Mouse (Mus musculus): ENCODE results near the gene Abcg8. TPM values are rescaled to one million over a fixed set of nuclear protein-coding genes. Genes with fewer than 3 reads are reported as not detected.
A peak's percentile ranks its signal among the peaks of the same experiment; 100 is the strongest.

Gene Abcg8
- polyA plus RNA-seq (2015; fragmentation: Nextera tagmentation; extraction: Ambion mirVana) = 0.14 and 0.15 TPM in 2 replicates

DNA sequence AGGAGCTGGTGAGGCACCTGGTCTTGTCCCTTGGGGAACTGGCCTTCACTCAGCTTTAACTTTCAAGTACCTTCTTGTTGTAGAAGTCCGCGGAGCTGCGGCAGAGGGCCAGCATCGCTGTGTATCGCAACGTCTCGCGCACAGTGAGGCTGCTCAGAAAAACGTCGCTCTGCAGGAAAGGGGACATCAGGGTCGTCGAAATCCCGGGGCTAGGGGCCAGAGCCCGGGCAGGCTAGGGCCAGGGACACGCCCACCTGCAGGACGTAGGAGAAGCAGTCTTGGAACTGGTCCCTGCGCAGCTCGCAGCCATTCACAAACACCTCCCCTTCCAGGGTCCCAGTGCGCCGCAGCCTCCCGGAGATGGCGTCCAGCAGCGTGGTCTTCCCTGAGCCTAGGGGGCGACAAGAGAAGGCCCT lies at the start of gene Abcg8:
Gene Abcg8, plus strand, starts transcription at position 352 of the 416 bp plus-strand sequence.
- Histone ChIP-seq H3K4me3 (replicated peaks) (peak within 1 kb of the TSS; percentile 33), H3K4me1 (no peaks in the 10 kb centered on the region), H3K9me3 (no peaks in the 10 kb centered on the region), H3K4me2 (peak within 1 kb of the TSS; percentile 65), H3K27ac (no peak within 1 kb of the TSS), H3K9ac (no peak within 1 kb of the TSS), H3K36me3 (no peaks in the 10 kb centered on the region), H3K27me3 (replicated peaks) (no peaks in the 10 kb centered on the region)
- WGBS = under 1% methylated on average over 24 of the region's 24 CpGs
- no peak for ATAC-seq (ENCODE audit: insufficient read depth, low FRiP score, low read depth)

DNA sequence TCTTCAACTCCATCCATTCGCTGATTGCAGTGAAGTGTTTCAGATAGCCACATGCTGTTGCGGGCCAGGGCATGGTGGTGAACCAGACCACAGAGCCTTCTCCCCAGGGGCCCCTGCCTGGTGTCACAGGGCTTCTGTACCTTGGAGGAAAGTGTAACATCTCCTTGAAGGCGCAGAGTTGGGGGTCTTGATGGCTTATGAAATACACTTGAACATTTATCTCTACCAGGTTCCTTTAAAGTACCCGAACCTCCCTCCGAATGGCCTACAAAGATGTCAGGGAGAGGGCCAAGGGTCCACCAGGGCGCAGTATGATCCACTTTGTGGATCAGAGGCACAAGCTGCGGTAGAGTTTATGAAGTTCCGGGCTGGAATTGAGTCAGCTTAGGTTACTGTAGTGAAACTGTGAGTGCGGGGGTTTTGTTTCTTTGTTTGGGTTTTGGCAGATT lies 49.2 kb upstream of the Abcg8 start:
- peak overlapping the region; percentile 70 for H3K4me3 ChIP-seq (replicated peaks)
- peaks cover 4% of the 10 kb centered on the region; the same call in 1 of the 2 replicates for H3K4me1 ChIP-seq
- H3K27me3 ChIP-seq (replicated peaks) = no peaks in the 10 kb centered on the region
- ATAC-seq (ENCODE audit: insufficient read depth, low FRiP score, low read depth) = peak; percentile 10; the same call in 1 of the 2 replicates
- H3K36me3 ChIP-seq = no peaks in the 10 kb centered on the region
- H3K4me2 ChIP-seq = peak overlapping the region; percentile 87
- H3K27ac ChIP-seq = no peak overlapping the region; the same call in 1 of the 2 replicates
- H3K9me3 ChIP-seq = no peaks in the 10 kb centered on the region
- H3K9ac ChIP-seq = peak overlapping the region; percentile 25; the same call in 1 of the 2 replicates
- 17% methylated on average over 9 of the region's 9 CpGs for WGBS

DNA sequence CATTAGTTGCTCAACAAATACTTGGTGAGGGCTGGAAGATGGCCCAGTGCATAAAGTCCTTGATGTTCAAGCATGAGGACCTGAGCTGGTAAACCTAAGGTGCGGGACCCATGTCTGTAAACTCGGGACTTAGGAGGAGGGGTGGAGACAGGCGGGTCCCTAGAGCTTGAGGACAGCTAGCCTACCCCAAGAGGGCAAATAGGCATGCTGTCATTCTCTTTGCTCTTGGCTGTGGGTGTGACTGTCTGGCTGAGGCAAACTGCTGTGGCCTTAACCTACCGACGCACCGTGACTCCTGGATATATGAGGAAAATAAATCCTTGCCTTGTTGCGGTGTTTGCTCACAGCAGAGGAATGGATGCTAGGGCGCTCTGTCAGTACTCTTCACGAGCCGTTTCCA lies 48.4 kb upstream of the Abcg8 start:
- WGBS = 83% methylated on average over 10 of the region's 10 CpGs
- no peak overlapping the region for H3K9ac ChIP-seq
- no peak overlapping the region for H3K4me3 ChIP-seq (replicated peaks)
- H3K27me3 ChIP-seq (replicated peaks) = no peaks in the 10 kb centered on the region
- peaks cover 4% of the 10 kb centered on the region; the same call in 1 of the 2 replicates for H3K4me1 ChIP-seq
- no peak for ATAC-seq (ENCODE audit: insufficient read depth, low FRiP score, low read depth)
- H3K27ac ChIP-seq = no peak overlapping the region
- H3K36me3 ChIP-seq = no peaks in the 10 kb centered on the region
- H3K4me2 ChIP-seq = no peak overlapping the region
- H3K9me3 ChIP-seq = no peaks in the 10 kb centered on the region

DNA sequence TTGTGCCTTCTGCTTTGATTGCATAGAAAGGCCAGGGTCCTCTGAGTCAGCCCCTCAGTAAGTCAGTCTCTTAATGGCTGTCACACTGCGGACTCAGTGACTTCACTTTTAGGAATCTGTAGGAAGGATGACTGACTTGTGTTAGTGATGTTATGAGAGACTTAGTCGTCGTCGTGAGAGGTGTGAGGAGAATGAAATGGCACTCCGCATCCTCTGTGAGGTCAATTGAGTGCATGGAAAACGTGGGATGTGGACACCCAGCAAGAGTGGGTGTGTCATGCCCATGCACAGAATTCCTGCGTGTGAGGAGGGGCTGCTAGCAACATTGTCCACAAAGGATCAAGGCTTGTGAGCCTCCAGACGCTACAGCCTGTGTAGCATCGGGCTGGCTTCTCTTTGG lies 47.5 kb upstream of the Abcg8 start:
- WGBS = 78% methylated on average over 9 of the region's 9 CpGs
- Histone ChIP-seq H3K9me3 (no peaks in the 10 kb centered on the region), H3K27me3 (replicated peaks) (no peaks in the 10 kb centered on the region), H3K4me1 (peaks cover 4% of the 10 kb centered on the region; the same call in 1 of the 2 replicates), H3K36me3 (no peaks in the 10 kb centered on the region), H3K27ac (no peak overlapping the region), H3K4me3 (replicated peaks) (no peak overlapping the region), H3K4me2 (no peak overlapping the region), H3K9ac (no peak overlapping the region)
- no peak for ATAC-seq (ENCODE audit: insufficient read depth, low FRiP score, low read depth)

DNA sequence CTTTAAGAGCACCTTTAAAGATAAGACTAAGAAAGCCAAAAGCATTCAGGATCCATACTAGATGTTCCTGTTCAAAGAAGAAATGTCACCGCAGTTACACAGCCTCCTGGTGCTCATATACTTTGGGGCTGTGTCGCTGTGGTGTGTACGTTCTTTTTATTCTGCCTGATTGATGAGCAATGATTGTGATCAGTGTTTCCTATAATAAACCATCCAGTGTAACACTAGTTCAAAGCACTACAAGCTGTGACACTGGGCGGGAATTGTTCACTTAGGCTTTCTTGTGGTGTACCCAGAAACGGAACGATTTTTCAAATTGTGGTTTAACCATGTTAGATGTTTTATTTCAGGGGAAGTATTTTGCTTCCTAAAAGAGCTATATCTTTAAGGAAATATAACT lies 44.3 kb upstream of the Abcg8 start:
- Histone ChIP-seq H3K27me3 (replicated peaks) (no peaks in the 10 kb centered on the region), H3K4me2 (no peak overlapping the region), H3K4me1 (peaks cover 2% of the 10 kb centered on the region; the same call in 1 of the 2 replicates), H3K9me3 (no peaks in the 10 kb centered on the region), H3K4me3 (replicated peaks) (no peak overlapping the region), H3K36me3 (no peaks in the 10 kb centered on the region), H3K27ac (no peak overlapping the region), H3K9ac (no peak overlapping the region)
- 91% methylated on average over 6 of the region's 6 CpGs for WGBS
- no peak for ATAC-seq (ENCODE audit: insufficient read depth, low FRiP score, low read depth)

DNA sequence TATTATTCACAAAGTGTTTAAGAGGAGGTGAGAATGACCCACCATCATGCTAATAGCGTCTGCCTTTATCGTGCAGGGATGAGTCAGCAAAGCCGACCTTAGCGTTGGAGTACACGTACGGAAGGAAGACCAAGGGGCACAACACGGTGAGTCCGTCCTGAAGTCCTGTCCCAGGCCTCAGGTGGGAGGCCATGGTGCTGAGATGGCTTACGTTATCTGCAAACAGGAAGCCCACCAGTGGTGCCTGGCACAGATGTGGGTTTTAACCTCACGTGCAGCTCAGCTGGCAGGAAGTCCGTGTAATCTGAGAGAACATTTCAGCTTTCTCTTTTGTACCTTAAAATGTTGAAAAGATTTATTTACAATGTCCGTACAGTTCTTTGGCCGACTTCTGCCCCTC lies 42.7 kb upstream of the Abcg8 start:
- Histone ChIP-seq H3K27me3 (replicated peaks) (no peaks in the 10 kb centered on the region), H3K9me3 (no peaks in the 10 kb centered on the region), H3K4me2 (no peak overlapping the region), H3K4me3 (replicated peaks) (no peak overlapping the region), H3K27ac (no peak overlapping the region), H3K9ac (no peak overlapping the region), H3K4me1 (no peaks in the 10 kb centered on the region), H3K36me3 (no peaks in the 10 kb centered on the region)
- no peak for ATAC-seq (ENCODE audit: insufficient read depth, low FRiP score, low read depth)
- 70% methylated on average over 13 of the region's 13 CpGs for WGBS

DNA sequence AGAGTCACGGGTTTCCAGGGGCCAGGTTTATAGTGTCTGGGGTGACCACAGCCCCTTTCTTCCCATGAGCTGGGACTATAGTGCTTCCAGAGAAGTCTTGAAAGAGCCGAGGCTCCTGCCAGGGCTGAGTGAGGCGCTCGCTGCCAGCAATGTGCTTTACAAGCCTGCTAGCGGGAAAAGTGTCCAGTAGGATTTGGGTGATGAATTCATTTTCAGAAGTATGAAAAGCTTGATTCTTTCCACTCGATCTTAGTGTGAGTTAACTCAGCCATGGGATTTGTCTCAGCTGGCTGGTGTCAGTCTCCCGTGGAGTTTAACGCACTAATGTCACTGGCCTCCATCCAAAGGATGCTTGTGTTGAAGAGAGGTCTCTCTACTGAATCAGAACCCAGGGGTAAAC lies 39.8 kb upstream of the Abcg8 start:
- Histone ChIP-seq H3K4me2 (no peak overlapping the region), H3K9ac (no peak overlapping the region), H3K9me3 (no peaks in the 10 kb centered on the region), H3K27ac (no peak overlapping the region; the same call in 1 of the 2 replicates), H3K36me3 (no peaks in the 10 kb centered on the region), H3K4me1 (no peaks in the 10 kb centered on the region; the same call in 1 of the 2 replicates), H3K27me3 (replicated peaks) (no peaks in the 10 kb centered on the region), H3K4me3 (replicated peaks) (no peak overlapping the region)
- 48% methylated on average over 8 of the region's 8 CpGs for WGBS
- ATAC-seq (ENCODE audit: insufficient read depth, low FRiP score, low read depth) = no peak

DNA sequence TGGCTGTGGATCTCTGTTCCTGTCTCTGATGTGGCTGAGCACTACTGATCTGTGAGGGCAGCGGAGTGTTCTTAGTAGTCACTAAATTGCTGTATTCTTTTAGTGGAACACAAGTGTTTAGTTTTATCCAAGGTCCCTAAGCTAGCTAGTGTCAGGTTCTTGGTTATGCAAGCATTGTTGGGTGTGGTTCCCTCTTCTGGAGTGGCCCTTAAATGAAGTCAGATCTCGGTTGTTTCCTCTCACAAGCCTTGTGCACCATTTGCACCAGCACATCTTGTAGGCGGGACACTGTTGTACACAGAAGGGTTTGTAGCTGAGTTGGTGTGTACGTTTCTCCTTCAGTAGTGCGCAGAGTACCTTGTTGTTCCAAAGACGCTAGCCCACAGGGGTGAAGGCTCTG lies 38.1 kb upstream of the Abcg8 start:
- no peaks in the 10 kb centered on the region for H3K36me3 ChIP-seq
- no peak for ATAC-seq (ENCODE audit: insufficient read depth, low FRiP score, low read depth)
- H3K4me3 ChIP-seq (replicated peaks) = no peak overlapping the region
- H3K4me2 ChIP-seq = no peak overlapping the region
- no peak overlapping the region for H3K9ac ChIP-seq
- no peak overlapping the region for H3K27ac ChIP-seq
- no peaks in the 10 kb centered on the region; the same call in 1 of the 2 replicates for H3K4me1 ChIP-seq
- H3K27me3 ChIP-seq (replicated peaks) = no peaks in the 10 kb centered on the region
- no peaks in the 10 kb centered on the region for H3K9me3 ChIP-seq
- WGBS = 89% methylated on average over 6 of the region's 6 CpGs

DNA sequence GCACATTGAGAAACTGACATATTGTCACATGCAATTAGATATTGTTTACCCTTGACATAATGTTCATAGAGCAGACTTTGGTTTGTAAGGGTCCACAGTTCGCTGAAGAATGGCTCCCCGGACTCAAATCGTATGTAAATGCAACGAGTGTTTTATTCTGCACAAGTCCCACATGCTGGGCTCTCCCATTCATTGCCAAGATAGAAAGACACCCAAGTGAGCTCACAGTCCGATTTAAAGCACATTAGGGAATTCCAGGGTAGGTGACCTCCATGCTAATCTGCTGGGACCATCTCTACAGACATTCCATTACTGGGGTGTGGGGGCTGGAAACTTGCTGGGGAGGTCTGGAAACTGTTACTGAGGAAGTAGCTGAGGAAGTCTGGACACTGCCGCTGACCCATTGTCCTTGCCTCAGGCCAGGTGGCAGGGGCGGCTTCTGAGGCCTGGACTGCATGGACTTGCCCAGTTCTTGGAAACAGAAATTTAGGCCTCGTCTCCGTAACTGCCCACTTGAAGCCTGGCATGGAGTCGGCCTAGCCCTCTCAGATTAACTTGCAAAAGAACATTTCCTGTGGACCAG lies 36.2 kb upstream of the Abcg8 start:
- H3K9ac ChIP-seq = no peak overlapping the region
- H3K27ac ChIP-seq = peak overlapping the region; percentile 2; the same call in 1 of the 2 replicates
- no peaks in the 10 kb centered on the region for H3K9me3 ChIP-seq
- no peaks in the 10 kb centered on the region; the same call in 1 of the 2 replicates for H3K4me1 ChIP-seq
- no peaks in the 10 kb centered on the region for H3K36me3 ChIP-seq
- WGBS = 79% methylated on average over 10 of the region's 10 CpGs
- H3K4me2 ChIP-seq = no peak overlapping the region
- H3K4me3 ChIP-seq (replicated peaks) = no peak overlapping the region
- no peak for ATAC-seq (ENCODE audit: insufficient read depth, low FRiP score, low read depth)
- H3K27me3 ChIP-seq (replicated peaks) = no peaks in the 10 kb centered on the region

DNA sequence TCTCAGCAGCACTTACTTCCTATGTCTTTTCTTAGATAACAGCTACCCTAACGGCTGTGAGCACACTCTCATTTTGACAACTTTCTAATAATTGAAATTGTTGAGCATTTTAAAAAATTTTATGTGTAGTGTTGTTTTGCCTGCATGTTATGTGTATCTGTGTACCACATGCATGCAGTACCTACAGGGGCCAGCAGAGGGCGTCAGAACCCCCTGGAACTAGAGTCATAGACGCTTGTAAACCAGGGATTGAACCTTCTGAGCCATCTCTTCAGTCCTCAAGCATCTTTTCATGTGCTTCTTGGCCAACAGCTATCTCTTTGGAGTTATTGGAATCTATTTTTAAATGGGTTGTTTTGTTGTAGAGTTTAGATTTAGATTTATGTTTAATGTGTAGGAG lies 34.2 kb upstream of the Abcg8 start:
- no peaks in the 10 kb centered on the region for H3K9me3 ChIP-seq
- ATAC-seq (ENCODE audit: insufficient read depth, low FRiP score, low read depth) = no peak
- H3K4me1 ChIP-seq = peaks cover 5% of the 10 kb centered on the region
- 35% methylated on average over 3 of the region's 3 CpGs for WGBS
- H3K36me3 ChIP-seq = no peaks in the 10 kb centered on the region
- H3K4me3 ChIP-seq (replicated peaks) = no peak overlapping the region
- H3K27me3 ChIP-seq (replicated peaks) = no peaks in the 10 kb centered on the region
- no peak overlapping the region for H3K27ac ChIP-seq
- no peak overlapping the region for H3K4me2 ChIP-seq
- H3K9ac ChIP-seq = no peak overlapping the region

DNA sequence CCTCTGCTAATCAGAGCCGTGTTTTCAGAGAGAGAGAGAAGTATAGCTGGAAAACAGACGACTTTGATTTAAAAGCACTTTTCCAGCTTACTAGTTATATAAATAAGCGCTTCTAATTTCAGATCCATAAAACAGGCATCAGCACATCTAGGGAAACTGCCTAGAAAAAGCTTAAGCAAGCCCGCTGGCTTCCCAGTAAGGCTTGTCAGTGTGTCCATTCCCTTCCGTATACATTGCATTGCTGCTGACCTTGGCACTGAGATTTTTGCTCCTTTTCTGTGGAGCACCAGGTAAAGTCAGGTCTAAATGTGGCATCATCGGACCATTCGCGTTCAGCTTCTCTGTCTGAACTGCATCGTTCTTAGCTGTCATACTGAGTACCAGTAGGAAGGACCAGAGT lies 33.8 kb upstream of the Abcg8 start:
- Histone ChIP-seq H3K4me2 (no peak overlapping the region), H3K4me3 (replicated peaks) (no peak overlapping the region), H3K4me1 (peaks cover 5% of the 10 kb centered on the region), H3K9ac (no peak overlapping the region), H3K36me3 (no peaks in the 10 kb centered on the region), H3K27ac (no peak overlapping the region), H3K27me3 (replicated peaks) (no peaks in the 10 kb centered on the region), H3K9me3 (no peaks in the 10 kb centered on the region)
- no peak for ATAC-seq (ENCODE audit: insufficient read depth, low FRiP score, low read depth)
- 73% methylated on average over 9 of the region's 9 CpGs for WGBS

DNA sequence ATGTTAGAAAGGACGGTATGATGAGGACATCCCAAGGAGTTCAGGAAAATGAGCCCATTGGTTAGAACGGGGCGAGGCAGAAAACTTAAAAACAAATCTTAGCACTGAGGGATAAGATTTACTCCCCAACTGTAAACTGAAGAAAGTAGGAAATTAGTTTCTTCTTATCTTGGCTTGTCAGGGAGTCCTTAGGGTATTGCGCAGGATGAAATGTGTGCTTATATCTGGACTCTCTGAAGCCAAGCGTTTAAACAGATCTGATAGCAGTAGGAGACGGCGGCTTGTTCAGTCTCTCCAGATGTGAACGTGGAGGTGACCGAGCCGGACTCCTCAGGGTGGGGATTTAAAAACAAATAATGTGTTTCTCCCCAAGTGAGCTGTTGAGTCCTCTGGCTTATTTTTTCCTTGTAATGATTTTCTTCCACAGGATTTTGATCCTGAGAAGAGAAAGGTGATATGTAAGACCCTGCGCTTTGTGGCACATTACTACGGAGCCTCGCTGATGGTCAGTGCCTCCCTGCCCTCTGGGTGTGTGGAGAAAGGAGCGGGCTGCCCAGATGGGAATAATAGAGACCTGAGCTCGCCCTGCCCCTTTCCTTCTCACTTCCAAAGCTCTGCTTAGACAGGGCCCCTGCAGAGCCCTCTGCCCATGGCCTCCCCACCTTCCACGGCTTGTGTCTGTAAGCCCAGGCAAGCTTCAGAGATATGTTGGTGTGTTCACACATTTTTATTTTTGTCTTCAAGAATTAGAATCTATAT lies 31.6 kb upstream of the Abcg8 start:
- no peaks in the 10 kb centered on the region for H3K9me3 ChIP-seq
- H3K36me3 ChIP-seq = no peaks in the 10 kb centered on the region
- H3K4me1 ChIP-seq = peaks cover 5% of the 10 kb centered on the region
- no peak overlapping the region for H3K4me2 ChIP-seq
- WGBS = 53% methylated on average over 16 of the region's 16 CpGs
- ATAC-seq (ENCODE audit: insufficient read depth, low FRiP score, low read depth) = no peak
- no peak overlapping the region for H3K27ac ChIP-seq
- H3K27me3 ChIP-seq (replicated peaks) = no peaks in the 10 kb centered on the region
- no peak overlapping the region for H3K4me3 ChIP-seq (replicated peaks)
- H3K9ac ChIP-seq = no peak overlapping the region
